Mouse (Mus musculus): Measurements from ENCODE around the gene Prkch. TPM values are rescaled to one million over a fixed set of nuclear protein-coding genes. Genes with fewer than 3 reads are reported as not detected.

Gene Prkch
- polyA plus RNA-seq, 2 experiments, result 1.1 to 1.6 TPM

DNA sequence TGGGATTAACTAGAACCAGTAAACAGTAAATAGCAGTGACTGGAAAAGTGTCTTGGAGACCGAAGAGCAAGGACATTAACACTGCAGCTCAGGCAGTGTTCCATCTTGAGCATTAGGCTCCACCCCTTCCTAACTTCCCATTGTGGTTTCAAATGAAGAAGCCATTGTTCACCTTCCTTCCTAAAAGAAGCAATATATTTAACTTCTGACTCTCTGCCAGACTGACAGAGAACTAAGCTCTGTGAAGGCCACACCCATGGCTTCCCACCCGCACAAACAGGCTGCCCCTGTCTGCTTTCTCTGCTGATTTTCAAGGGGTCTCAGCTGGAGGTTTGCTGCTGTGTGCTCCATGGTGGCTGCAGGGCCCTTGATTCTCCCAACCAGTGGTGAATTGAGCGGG, 86.9 kb downstream of the Prkch start:
- H3K4me1 ChIP-seq (replicated peaks; ENCODE audit: control insufficient read depth in 2 of 2, insufficient read depth in 2 of 2, low read length in 1 of 2), result no peaks in the 10 kb centered on the region; a peak in 1 of 4 replicates
- H3K9me3 ChIP-seq (ENCODE audit: control insufficient read depth, low read length), result no peaks in the 10 kb centered on the region
- no peak overlapping the region for H3K9ac ChIP-seq (replicated peaks)
- ATAC-seq (ENCODE audit: insufficient read depth) (no peak), DNase-seq (ENCODE audit: low read depth in 3 of 3, low spot score in 3 of 3) (no peak)
- no peak overlapping the region for H3K4me3 ChIP-seq (ENCODE audit: insufficient read depth in 1 of 2, low read depth in 2 of 2, low read length in 2 of 2)
- no peaks in the 10 kb centered on the region for H3K27me3 ChIP-seq (ENCODE audit: control insufficient read depth, insufficient read depth, low read length)
- no peaks in the 10 kb centered on the region for H3K36me3 ChIP-seq (replicated peaks; ENCODE audit: control insufficient read depth, insufficient read depth, low read depth)
- H3K4me2 ChIP-seq (ENCODE audit: low read depth), result no peak overlapping the region
- no peak overlapping the region for H3K27ac ChIP-seq
- WGBS (ENCODE audit: insufficient replicate concordance), result 25% methylated on average over 3 of the region's 3 CpGs
- TF ChIP-seq CTCF (IDR thresholded peaks at IDR 0.05; ENCODE audit: low read depth) (no peak), EP300 (IDR thresholded peaks at IDR 0.05; ENCODE audit: low read depth) (no peak)

DNA sequence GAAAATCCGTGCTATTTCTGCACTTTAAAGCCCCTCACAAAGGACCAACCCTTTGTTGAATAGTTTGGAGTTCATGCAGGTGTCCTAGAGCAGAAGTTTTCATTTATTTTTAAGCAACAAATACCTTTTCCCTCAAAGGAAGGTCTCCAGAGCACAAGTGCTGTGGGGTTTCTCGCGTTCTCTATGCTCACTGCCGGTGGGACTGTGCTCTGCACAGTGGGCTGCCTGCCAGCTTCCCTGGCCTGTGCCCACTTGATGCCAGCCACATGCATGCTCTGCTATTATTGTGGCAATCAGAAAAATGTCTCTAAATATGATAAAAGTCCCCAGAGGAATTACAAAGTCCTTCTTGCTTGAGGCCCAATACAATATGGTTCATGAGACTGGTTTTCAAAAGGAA, 87.4 kb downstream of the Prkch start:
- Histone ChIP-seq H3K36me3 (replicated peaks; ENCODE audit: control insufficient read depth, insufficient read depth, low read depth) (no peaks in the 10 kb centered on the region), H3K4me2 (ENCODE audit: low read depth) (no peak overlapping the region), H3K9ac (replicated peaks) (no peak overlapping the region), H3K27me3 (ENCODE audit: control insufficient read depth, insufficient read depth, low read length) (no peaks in the 10 kb centered on the region), H3K9me3 (ENCODE audit: control insufficient read depth, low read length) (no peaks in the 10 kb centered on the region), H3K27ac (no peak overlapping the region), H3K4me3 (ENCODE audit: insufficient read depth in 1 of 2, low read depth in 2 of 2, low read length in 2 of 2) (no peak overlapping the region), H3K4me1 (replicated peaks; ENCODE audit: control insufficient read depth in 2 of 2, insufficient read depth in 2 of 2, low read length in 1 of 2) (no peaks in the 10 kb centered on the region; a peak in 1 of 4 replicates)
- DNase-seq (ENCODE audit: low read depth in 3 of 3, low spot score in 3 of 3) (no peak), ATAC-seq (ENCODE audit: insufficient read depth) (no peak)
- TF ChIP-seq CTCF (IDR thresholded peaks at IDR 0.05; ENCODE audit: low read depth) (no peak), EP300 (IDR thresholded peaks at IDR 0.05; ENCODE audit: low read depth) (no peak)
- 67% methylated on average over 4 of the region's 4 CpGs for WGBS (ENCODE audit: insufficient replicate concordance)

DNA sequence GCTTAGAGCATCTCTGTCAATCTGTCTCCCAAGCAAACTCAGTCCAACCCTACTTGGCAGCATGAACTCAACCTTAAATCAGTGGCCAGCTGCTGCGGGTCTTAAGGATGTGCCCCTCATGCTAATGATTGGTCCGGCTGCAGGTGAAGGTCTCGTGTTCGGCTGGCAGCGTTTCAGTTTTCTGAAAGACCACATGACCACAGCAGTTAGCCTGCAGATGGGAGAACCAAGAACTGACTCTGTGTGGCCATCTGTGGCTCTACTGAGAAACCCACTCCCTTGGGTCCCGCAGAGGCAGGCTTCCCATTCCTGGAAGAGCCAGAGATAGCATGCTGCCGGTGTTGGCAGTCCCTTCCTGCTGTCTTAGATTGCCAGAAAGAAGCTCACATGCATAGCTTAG, 89.2 kb downstream of the Prkch start:
- DNase-seq (ENCODE audit: low read depth in 3 of 3, low spot score in 3 of 3) (no peak), ATAC-seq (ENCODE audit: insufficient read depth) (no peak)
- 0 out of 4 replicates have a peak, but pooled peaks cover 0 to 3% of the 10 kb centered on the region in 2 experiments for H3K4me1 ChIP-seq (replicated peaks; ENCODE audit: control insufficient read depth in 2 of 2, insufficient read depth in 2 of 2, low read length in 1 of 2)
- WGBS (ENCODE audit: insufficient replicate concordance), result 67% methylated on average over 7 of the region's 7 CpGs
- TF ChIP-seq EP300 (IDR thresholded peaks at IDR 0.05; ENCODE audit: low read depth) (no peak), CTCF (IDR thresholded peaks at IDR 0.05; ENCODE audit: low read depth) (no peak)
- no peaks in the 10 kb centered on the region for H3K27me3 ChIP-seq (ENCODE audit: control insufficient read depth, insufficient read depth, low read length)
- H3K9ac ChIP-seq (replicated peaks), result no peak overlapping the region
- H3K36me3 ChIP-seq (replicated peaks; ENCODE audit: control insufficient read depth, insufficient read depth, low read depth), result no peaks in the 10 kb centered on the region
- H3K4me2 ChIP-seq (ENCODE audit: low read depth), result no peak overlapping the region
- no peak overlapping the region for H3K27ac ChIP-seq
- no peaks in the 10 kb centered on the region for H3K9me3 ChIP-seq (ENCODE audit: control insufficient read depth, low read length)
- no peak overlapping the region for H3K4me3 ChIP-seq (ENCODE audit: insufficient read depth in 1 of 2, low read depth in 2 of 2, low read length in 2 of 2)

DNA sequence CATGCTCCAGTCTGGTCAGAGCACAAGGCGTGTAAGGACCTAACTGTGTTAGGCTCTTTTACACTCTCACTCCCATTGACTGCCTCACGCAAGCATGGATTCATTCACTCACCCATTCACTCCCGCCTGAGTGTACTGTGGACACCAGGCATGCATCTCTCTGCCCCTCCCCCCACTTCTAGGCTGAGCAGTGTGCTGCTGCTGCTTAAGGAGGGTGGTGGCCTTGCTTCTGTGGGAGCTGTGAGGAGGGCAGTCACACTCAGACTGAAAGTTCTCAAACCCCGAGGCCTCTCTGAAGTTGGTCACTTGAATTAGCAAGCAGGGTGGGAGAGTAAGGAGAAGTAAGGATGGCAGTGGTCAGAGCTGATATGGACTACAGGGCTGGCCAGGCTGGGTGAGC, 90.6 kb downstream of the Prkch start:
- WGBS (ENCODE audit: insufficient replicate concordance), result 51% methylated on average over 4 of the region's 4 CpGs
- Histone ChIP-seq H3K4me2 (ENCODE audit: low read depth) (no peak overlapping the region), H3K9me3 (ENCODE audit: control insufficient read depth, low read length) (no peaks in the 10 kb centered on the region), H3K27ac (no peak overlapping the region), H3K27me3 (ENCODE audit: control insufficient read depth, insufficient read depth, low read length) (no peaks in the 10 kb centered on the region), H3K9ac (replicated peaks) (no peak overlapping the region), H3K36me3 (replicated peaks; ENCODE audit: control insufficient read depth, insufficient read depth, low read depth) (no peaks in the 10 kb centered on the region), H3K4me1 (replicated peaks; ENCODE audit: control insufficient read depth in 2 of 2, insufficient read depth in 2 of 2, low read length in 1 of 2) (0 out of 4 replicates have a peak, but pooled peaks cover 0 to 3% of the 10 kb centered on the region in 2 experiments), H3K4me3 (ENCODE audit: insufficient read depth in 1 of 2, low read depth in 2 of 2, low read length in 2 of 2) (no peak overlapping the region)
- TF ChIP-seq CTCF (IDR thresholded peaks at IDR 0.05; ENCODE audit: low read depth), result no peak
- no peak for TF ChIP-seq EP300 (IDR thresholded peaks at IDR 0.05; ENCODE audit: low read depth)
- no peak for DNase-seq (ENCODE audit: low read depth in 3 of 3, low spot score in 3 of 3)
- no peak for ATAC-seq (ENCODE audit: insufficient read depth)

DNA sequence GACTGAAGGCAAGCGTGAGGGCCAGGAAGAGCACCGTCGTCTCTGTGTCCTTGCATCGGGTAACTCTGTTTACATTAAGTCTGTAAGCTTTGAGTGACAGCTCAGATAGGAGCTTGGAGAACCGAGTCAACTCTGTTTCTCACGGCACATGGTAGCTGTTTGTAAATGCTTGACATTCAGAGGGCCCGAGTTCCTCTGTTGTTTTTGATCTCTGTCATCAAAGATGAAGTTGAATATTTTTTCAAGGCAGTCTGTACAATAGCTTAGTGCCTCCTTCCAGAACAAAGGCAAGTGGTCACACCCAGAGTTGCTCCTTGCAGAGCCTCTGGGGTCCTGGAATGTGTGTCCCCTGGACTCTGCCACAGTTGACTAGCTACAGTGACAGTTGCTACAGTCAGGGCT, 94.8 kb downstream of the Prkch start:
- no peak overlapping the region for H3K4me2 ChIP-seq (ENCODE audit: low read depth)
- H3K27me3 ChIP-seq (ENCODE audit: control insufficient read depth, insufficient read depth, low read length), result no peaks in the 10 kb centered on the region
- H3K9ac ChIP-seq (replicated peaks), result no peak overlapping the region
- ATAC-seq (ENCODE audit: insufficient read depth), result no peak
- no peak overlapping the region for H3K4me3 ChIP-seq (ENCODE audit: insufficient read depth in 1 of 2, low read depth in 2 of 2, low read length in 2 of 2)
- H3K4me1 ChIP-seq (replicated peaks; ENCODE audit: control insufficient read depth in 2 of 2, insufficient read depth in 2 of 2, low read length in 1 of 2), result 0 out of 4 replicates have a peak, but pooled peaks cover 0 to 3% of the 10 kb centered on the region in 2 experiments
- no peaks in the 10 kb centered on the region for H3K9me3 ChIP-seq (ENCODE audit: control insufficient read depth, low read length)
- no peak for DNase-seq (ENCODE audit: low read depth in 3 of 3, low spot score in 3 of 3)
- H3K27ac ChIP-seq, result no peak overlapping the region
- TF ChIP-seq EP300 (IDR thresholded peaks at IDR 0.05; ENCODE audit: low read depth) (no peak), CTCF (IDR thresholded peaks at IDR 0.05; ENCODE audit: low read depth) (no peak)
- WGBS (ENCODE audit: insufficient replicate concordance), result 17% methylated on average over 7 of the region's 7 CpGs
- no peaks in the 10 kb centered on the region for H3K36me3 ChIP-seq (replicated peaks; ENCODE audit: control insufficient read depth, insufficient read depth, low read depth)
